Mouse (Mus musculus): ENCODE measurements around the gene Nlrx1. TPM values are rescaled to one million over a fixed set of nuclear protein-coding genes. Genes with fewer than 3 reads are reported as not detected.
A peak's percentile ranks its signal among the peaks of the same experiment; 100 is the strongest.

The Nlrx1 gene
- 6.8 and 7.2 TPM in 2 replicates for polyA plus RNA-seq (2015; fragmentation: Nextera tagmentation; extraction: Ambion mirVana)

- no peak for TF ChIP-seq CTCF (IDR thresholded peaks at IDR 0.05; ENCODE audit: low read depth)
Observed at GRCm38 (mm10) chr9:44268432-44268831, at the start of gene Nlrx1. Gene Nlrx1, minus strand, starts transcription at chr9:44268599.

GRCm38 (mm10) chr9:44317452-44317851, 49.1 kb upstream of the Nlrx1 start:
- Histone ChIP-seq H3K27ac (no peak overlapping the region), H3K9me3 (replicated peaks; ENCODE audit: low read length) (no peaks in the 10 kb centered on the region), H3K27me3 (ENCODE audit: insufficient read depth, low read length) (no peaks in the 10 kb centered on the region), H3K4me2 (ENCODE audit: low read length) (peak overlapping the region; percentile 93; the same call in 1 of the 2 replicates), H3K4me1 (replicated peaks; ENCODE audit: insufficient read depth, low read length) (peaks cover 16% of the 10 kb centered on the region), H3K9ac (ENCODE audit: low read depth, low read length) (no peak overlapping the region), H3K4me3 (replicated peaks; ENCODE audit: low read depth, low read length) (no peak overlapping the region), H3K36me3 (ENCODE audit: insufficient read depth, low read length) (peaks cover 37% of the 10 kb centered on the region)
- no peak for TF ChIP-seq CTCF (IDR thresholded peaks at IDR 0.05; ENCODE audit: low read depth)
- WGBS, result 72% methylated on average over 4 of the region's 4 CpGs
- ATAC-seq (replicated peaks; ENCODE audit: low FRiP score, low read depth) (no peak), DNase-seq (ENCODE audit: low spot score) (no peak)

More at GRCm38 (mm10) chr9:44268432-44268831, at the start of gene Nlrx1:
- Histone ChIP-seq H3K27me3 (ENCODE audit: insufficient read depth, low read length) (no peaks in the 10 kb centered on the region), H3K36me3 (ENCODE audit: insufficient read depth, low read length) (no peaks in the 10 kb centered on the region), H3K4me2 (ENCODE audit: low read length) (peak within 1 kb of the TSS; percentile 87), H3K9me3 (replicated peaks; ENCODE audit: low read length) (no peaks in the 10 kb centered on the region), H3K27ac (peak within 1 kb of the TSS; percentile 70), H3K9ac (ENCODE audit: low read depth, low read length) (peak within 1 kb of the TSS; percentile 83), H3K4me1 (replicated peaks; ENCODE audit: insufficient read depth, low read length) (0 out of 2 replicates have a peak, but pooled peaks cover 8% of the 10 kb centered on the region), H3K4me3 (replicated peaks; ENCODE audit: low read depth, low read length) (peak within 1 kb of the TSS; percentile 51)
- ATAC-seq (replicated peaks; ENCODE audit: low FRiP score, low read depth) (no peak), DNase-seq (ENCODE audit: low spot score) (no peak)
- WGBS, result 75% methylated on average over 6 of the region's 6 CpGs

GRCm38 (mm10) chr9:44314910-44315309, 46.5 kb upstream of the Nlrx1 start:
- 94% methylated on average over 18 of the region's 18 CpGs for WGBS
- peaks cover 19% of the 10 kb centered on the region for H3K4me1 ChIP-seq (replicated peaks; ENCODE audit: insufficient read depth, low read length)
- TF ChIP-seq CTCF (IDR thresholded peaks at IDR 0.05; ENCODE audit: low read depth), result no peak

GRCm38 (mm10) chr9:44314257-44314547, 45.8 kb upstream of the Nlrx1 start:
- ATAC-seq (replicated peaks; ENCODE audit: low FRiP score, low read depth), result no peak
- Histone ChIP-seq H3K4me1 (replicated peaks; ENCODE audit: insufficient read depth, low read length) (peaks cover 17% of the 10 kb centered on the region), H3K36me3 (ENCODE audit: insufficient read depth, low read length) (peaks cover 37% of the 10 kb centered on the region), H3K9ac (ENCODE audit: low read depth, low read length) (no peak overlapping the region), H3K4me3 (replicated peaks; ENCODE audit: low read depth, low read length) (no peak overlapping the region), H3K9me3 (replicated peaks; ENCODE audit: low read length) (no peaks in the 10 kb centered on the region), H3K27me3 (ENCODE audit: insufficient read depth, low read length) (no peaks in the 10 kb centered on the region), H3K4me2 (ENCODE audit: low read length) (no peak overlapping the region), H3K27ac (no peak overlapping the region)
- DNase-seq (ENCODE audit: low spot score), result no peak
- WGBS, result 74% methylated on average over 4 of the region's 4 CpGs
- TF ChIP-seq CTCF (IDR thresholded peaks at IDR 0.05; ENCODE audit: low read depth), result no peak

More at GRCm38 (mm10) chr9:44314910-44315309, 46.5 kb upstream of the Nlrx1 start:
- H3K36me3 ChIP-seq (ENCODE audit: insufficient read depth, low read length), result peaks cover 37% of the 10 kb centered on the region
- ATAC-seq (replicated peaks; ENCODE audit: low FRiP score, low read depth) (no peak), DNase-seq (ENCODE audit: low spot score) (no peak)
- no peak overlapping the region for H3K4me3 ChIP-seq (replicated peaks; ENCODE audit: low read depth, low read length)
- H3K9me3 ChIP-seq (replicated peaks; ENCODE audit: low read length), result no peaks in the 10 kb centered on the region
- H3K27ac ChIP-seq, result no peak overlapping the region
- no peaks in the 10 kb centered on the region for H3K27me3 ChIP-seq (ENCODE audit: insufficient read depth, low read length)
- no peak overlapping the region for H3K9ac ChIP-seq (ENCODE audit: low read depth, low read length)
- H3K4me2 ChIP-seq (ENCODE audit: low read length), result no peak overlapping the region

- ATAC-seq (replicated peaks; ENCODE audit: low FRiP score, low read depth) (no peak), DNase-seq (ENCODE audit: low spot score) (no peak)
- Histone ChIP-seq H3K4me2 (ENCODE audit: low read length) (no peak overlapping the region), H3K27me3 (ENCODE audit: insufficient read depth, low read length) (no peaks in the 10 kb centered on the region), H3K36me3 (ENCODE audit: insufficient read depth, low read length) (peaks cover 37% of the 10 kb centered on the region), H3K4me3 (replicated peaks; ENCODE audit: low read depth, low read length) (no peak overlapping the region), H3K27ac (no peak overlapping the region), H3K9me3 (replicated peaks; ENCODE audit: low read length) (no peaks in the 10 kb centered on the region), H3K4me1 (replicated peaks; ENCODE audit: insufficient read depth, low read length) (peaks cover 11% of the 10 kb centered on the region), H3K9ac (ENCODE audit: low read depth, low read length) (no peak overlapping the region)
- no peak for TF ChIP-seq CTCF (IDR thresholded peaks at IDR 0.05; ENCODE audit: low read depth)
- WGBS, result 83% methylated on average over 19 of the region's 19 CpGs
Observed at GRCm38 (mm10) chr9:44313476-44314256, 45.3 kb upstream of the Nlrx1 start.

GRCm38 (mm10) chr9:44311136-44312134, 43.0 kb upstream of the Nlrx1 start:
- peak overlapping the region; percentile 35 for H3K4me2 ChIP-seq (ENCODE audit: low read length)
- peaks cover 35% of the 10 kb centered on the region for H3K36me3 ChIP-seq (ENCODE audit: insufficient read depth, low read length)
- H3K9ac ChIP-seq (ENCODE audit: low read depth, low read length), result 0 out of 2 replicates have a peak overlapping the region, but pooled peaks have one; percentile 35
- DNase-seq (ENCODE audit: low spot score), result peak; percentile 85
- H3K27me3 ChIP-seq (ENCODE audit: insufficient read depth, low read length), result no peaks in the 10 kb centered on the region
- ATAC-seq (replicated peaks; ENCODE audit: low FRiP score, low read depth), result peak; percentile 58; the same call in 1 of the 2 replicates
- H3K4me3 ChIP-seq (replicated peaks; ENCODE audit: low read depth, low read length), result no peak overlapping the region
- H3K9me3 ChIP-seq (replicated peaks; ENCODE audit: low read length), result no peaks in the 10 kb centered on the region
- TF ChIP-seq CTCF (IDR thresholded peaks at IDR 0.05; ENCODE audit: low read depth), result 0 out of 2 replicates have a peak, but pooled peaks have one; percentile 13
- 0 out of 2 replicates have a peak, but pooled peaks cover 3% of the 10 kb centered on the region for H3K4me1 ChIP-seq (replicated peaks; ENCODE audit: insufficient read depth, low read length)
- peak overlapping the region; percentile 75 for H3K27ac ChIP-seq
- 21% methylated on average over 27 of the region's 27 CpGs for WGBS

All from kidney, postnatal 0 days (tissue).